Mouse (Mus musculus): Measurements from ENCODE around the gene Dapk1. TPM values are rescaled to one million over a fixed set of nuclear protein-coding genes. Genes with fewer than 3 reads are reported as not detected.

The Dapk1 gene
- total and polyA plus RNA-seq, 2 experiments from 2014 or later, result 6.1 to 17.3 TPM

- ATAC-seq (ENCODE audit: insufficient read depth, low read depth) (no peak), DNase-seq (ENCODE audit: low spot score) (no peak)
- Histone ChIP-seq H3K4me1 (ENCODE audit: control insufficient read depth, insufficient read depth) (peaks cover 31% of the 10 kb centered on the region), H3K27me3 (ENCODE audit: control insufficient read depth, insufficient read depth, low read length) (no peaks in the 10 kb centered on the region), H3K9me3 (replicated peaks; ENCODE audit: control insufficient read depth, low read length) (no peaks in the 10 kb centered on the region), H3K4me2 (ENCODE audit: low read depth, low read length) (no peak overlapping the region), H3K27ac (ENCODE audit: low read depth) (no peak overlapping the region), H3K36me3 (replicated peaks; ENCODE audit: control insufficient read depth, insufficient read depth, low read length) (no peaks in the 10 kb centered on the region), H3K4me3 (ENCODE audit: low read depth, low read length) (no peak overlapping the region), H3K9ac (replicated peaks; ENCODE audit: low read depth, low read length) (no peak overlapping the region)
- TF ChIP-seq EP300 (IDR thresholded peaks at IDR 0.05; ENCODE audit: low read depth), result no peak
- no peak for TF ChIP-seq CTCF (IDR thresholded peaks at IDR 0.05; ENCODE audit: low read depth)
- WGBS, result 39% methylated on average over 4 of the region's 4 CpGs
Observed at GRCm38 (mm10) chr13:60675416-60675815, 73.7 kb downstream of the Dapk1 start.

GRCm38 (mm10) chr13:60678912-60679311 lies 77.2 kb downstream of the Dapk1 start:
- WGBS, result 76% methylated on average over 6 of the region's 6 CpGs
- no peak for TF ChIP-seq EP300 (IDR thresholded peaks at IDR 0.05; ENCODE audit: low read depth)
- no peak for TF ChIP-seq CTCF (IDR thresholded peaks at IDR 0.05; ENCODE audit: low read depth)
- Histone ChIP-seq H3K27me3 (ENCODE audit: control insufficient read depth, insufficient read depth, low read length) (no peaks in the 10 kb centered on the region), H3K9ac (replicated peaks; ENCODE audit: low read depth, low read length) (no peak overlapping the region), H3K9me3 (replicated peaks; ENCODE audit: control insufficient read depth, low read length) (no peaks in the 10 kb centered on the region), H3K27ac (ENCODE audit: low read depth) (no peak overlapping the region), H3K36me3 (replicated peaks; ENCODE audit: control insufficient read depth, insufficient read depth, low read length) (no peaks in the 10 kb centered on the region), H3K4me1 (ENCODE audit: control insufficient read depth, insufficient read depth) (peaks cover 19% of the 10 kb centered on the region), H3K4me3 (ENCODE audit: low read depth, low read length) (no peak overlapping the region), H3K4me2 (ENCODE audit: low read depth, low read length) (no peak overlapping the region)
- no peak for DNase-seq (ENCODE audit: low spot score)
- no peak for ATAC-seq (ENCODE audit: insufficient read depth, low read depth)

DNA sequence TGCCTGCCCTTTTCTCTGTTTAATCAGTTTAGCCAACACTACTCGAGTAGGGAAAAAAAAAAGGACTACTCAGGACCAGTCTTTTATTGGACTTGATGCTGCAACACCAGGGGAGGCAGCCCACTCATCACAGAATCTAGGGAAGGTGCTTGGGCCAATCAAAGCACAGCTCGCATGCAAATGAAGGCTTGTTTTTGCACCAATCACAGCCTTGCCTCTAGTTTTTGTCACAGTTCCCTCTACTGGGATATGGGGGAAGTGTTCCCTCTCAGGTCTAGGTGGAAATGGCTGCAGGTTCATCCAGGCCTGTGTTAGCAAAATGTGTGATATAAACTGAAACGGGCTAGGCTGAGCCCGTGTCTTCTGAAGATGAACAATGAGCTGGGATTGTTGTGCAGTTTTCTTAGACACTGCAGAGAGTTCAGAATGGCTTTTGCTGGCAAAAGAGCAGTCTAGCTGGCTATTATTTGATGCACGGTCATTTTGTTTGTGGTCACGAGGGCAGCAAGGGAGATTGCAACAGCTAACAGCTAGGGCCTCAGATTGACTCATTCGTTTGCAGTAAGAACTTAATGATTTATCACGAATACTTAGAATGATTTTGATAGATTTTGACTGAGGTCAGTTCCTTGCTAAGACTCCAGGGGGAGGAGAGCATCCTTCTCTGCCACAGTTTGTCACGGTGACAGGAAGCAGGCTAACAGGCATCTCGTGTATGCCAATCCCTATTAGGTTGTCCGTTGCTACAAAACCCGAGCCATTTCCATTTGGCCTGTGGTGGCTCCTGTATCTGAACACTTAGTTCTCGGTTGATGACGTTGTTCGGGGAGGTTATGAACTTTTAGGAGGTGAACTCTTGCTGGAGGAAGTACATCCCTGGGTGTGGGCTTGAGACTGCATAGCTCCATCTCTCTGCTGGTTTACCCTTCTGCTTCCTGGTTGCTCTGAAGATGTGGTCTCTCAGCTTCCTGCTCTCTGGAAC lies 81.3 kb downstream of the Dapk1 start:
- Histone ChIP-seq H3K27me3 (ENCODE audit: control insufficient read depth, insufficient read depth, low read length) (no peaks in the 10 kb centered on the region), H3K4me2 (ENCODE audit: low read depth, low read length) (no peak overlapping the region), H3K4me3 (ENCODE audit: low read depth, low read length) (no peak overlapping the region), H3K36me3 (replicated peaks; ENCODE audit: control insufficient read depth, insufficient read depth, low read length) (no peaks in the 10 kb centered on the region), H3K27ac (ENCODE audit: low read depth) (no peak overlapping the region), H3K4me1 (ENCODE audit: control insufficient read depth, insufficient read depth) (peaks cover 27% of the 10 kb centered on the region), H3K9me3 (replicated peaks; ENCODE audit: control insufficient read depth, low read length) (no peaks in the 10 kb centered on the region), H3K9ac (replicated peaks; ENCODE audit: low read depth, low read length) (no peak overlapping the region)
- ATAC-seq (ENCODE audit: insufficient read depth, low read depth) (no peak), DNase-seq (ENCODE audit: low spot score) (no peak)
- 74% methylated on average over 15 of the region's 15 CpGs for WGBS
- TF ChIP-seq EP300 (IDR thresholded peaks at IDR 0.05; ENCODE audit: low read depth), result no peak

DNA sequence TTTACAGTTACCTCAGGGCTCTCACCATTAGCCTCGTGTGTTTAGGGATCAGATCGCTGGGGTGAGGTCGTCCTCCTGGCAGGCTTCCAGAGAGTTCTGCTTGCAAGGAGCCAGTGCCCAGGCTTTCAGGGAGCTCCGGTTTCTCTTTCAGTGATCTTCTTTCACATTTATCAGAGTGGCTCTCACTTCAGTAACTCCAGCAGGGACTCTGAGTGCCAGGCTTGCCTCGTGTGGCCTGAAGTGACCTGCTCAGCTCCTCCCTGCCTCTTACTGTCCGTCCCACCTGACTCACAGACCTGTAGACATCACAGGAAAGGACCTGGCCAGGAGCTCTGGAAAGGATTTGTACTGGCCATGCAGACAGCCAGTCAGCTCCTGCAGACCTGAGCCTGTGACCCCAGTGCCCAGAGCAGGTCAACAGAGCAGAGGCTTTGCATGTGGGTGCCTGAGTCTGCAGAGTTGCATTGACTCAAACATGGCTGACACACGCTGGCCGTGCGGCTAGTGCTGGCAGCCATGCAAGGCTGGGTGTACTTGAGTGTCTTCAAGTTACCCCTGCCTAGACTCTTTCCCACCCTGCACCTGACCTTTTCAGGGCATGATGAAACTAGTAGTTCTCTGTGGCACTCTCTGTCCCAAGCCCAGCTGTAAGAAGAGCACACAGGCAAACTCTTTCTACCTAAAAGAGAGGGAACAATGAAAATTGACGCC lies 82.5 kb downstream of the Dapk1 start:
- Histone ChIP-seq H3K27me3 (ENCODE audit: control insufficient read depth, insufficient read depth, low read length) (no peaks in the 10 kb centered on the region), H3K9me3 (replicated peaks; ENCODE audit: control insufficient read depth, low read length) (no peaks in the 10 kb centered on the region), H3K36me3 (replicated peaks; ENCODE audit: control insufficient read depth, insufficient read depth, low read length) (no peaks in the 10 kb centered on the region), H3K4me2 (ENCODE audit: low read depth, low read length) (no peak overlapping the region), H3K4me1 (ENCODE audit: control insufficient read depth, insufficient read depth) (peaks cover 27% of the 10 kb centered on the region), H3K9ac (replicated peaks; ENCODE audit: low read depth, low read length) (no peak overlapping the region), H3K27ac (ENCODE audit: low read depth) (peak overlapping the region; percentile 66), H3K4me3 (ENCODE audit: low read depth, low read length) (no peak overlapping the region)
- ATAC-seq (ENCODE audit: insufficient read depth, low read depth) (no peak), DNase-seq (ENCODE audit: low spot score) (no peak)
- TF ChIP-seq CTCF (IDR thresholded peaks at IDR 0.05; ENCODE audit: low read depth) (no peak), EP300 (IDR thresholded peaks at IDR 0.05; ENCODE audit: low read depth) (no peak)
- WGBS, result 56% methylated on average over 10 of the region's 10 CpGs

- Histone ChIP-seq H3K27ac (ENCODE audit: low read depth) (peak overlapping the region; percentile 66), H3K9me3 (replicated peaks; ENCODE audit: control insufficient read depth, low read length) (no peaks in the 10 kb centered on the region), H3K36me3 (replicated peaks; ENCODE audit: control insufficient read depth, insufficient read depth, low read length) (no peaks in the 10 kb centered on the region), H3K9ac (replicated peaks; ENCODE audit: low read depth, low read length) (no peak overlapping the region), H3K27me3 (ENCODE audit: control insufficient read depth, insufficient read depth, low read length) (no peaks in the 10 kb centered on the region), H3K4me2 (ENCODE audit: low read depth, low read length) (no peak overlapping the region), H3K4me3 (ENCODE audit: low read depth, low read length) (no peak overlapping the region), H3K4me1 (ENCODE audit: control insufficient read depth, insufficient read depth) (peaks cover 27% of the 10 kb centered on the region)
- ATAC-seq (ENCODE audit: insufficient read depth, low read depth), result no peak
- 69% methylated on average over 8 of the region's 8 CpGs for WGBS
- no peak for TF ChIP-seq EP300 (IDR thresholded peaks at IDR 0.05; ENCODE audit: low read depth)
- TF ChIP-seq CTCF (IDR thresholded peaks at IDR 0.05; ENCODE audit: low read depth), result no peak
- no peak for DNase-seq (ENCODE audit: low spot score)
Observed at GRCm38 (mm10) chr13:60684806-60685205, 83.1 kb downstream of the Dapk1 start.

Measured in heart, postnatal 0 days (tissue).